Mouse (Mus musculus): ENCODE measurements at regions not wholly inside any gene's neighbourhood (a gene's known extent, or its start where the extent isn't known, plus 50 kb on each side); places are given as distances from the start of the nearest gene placed in this dataset.

DNA sequence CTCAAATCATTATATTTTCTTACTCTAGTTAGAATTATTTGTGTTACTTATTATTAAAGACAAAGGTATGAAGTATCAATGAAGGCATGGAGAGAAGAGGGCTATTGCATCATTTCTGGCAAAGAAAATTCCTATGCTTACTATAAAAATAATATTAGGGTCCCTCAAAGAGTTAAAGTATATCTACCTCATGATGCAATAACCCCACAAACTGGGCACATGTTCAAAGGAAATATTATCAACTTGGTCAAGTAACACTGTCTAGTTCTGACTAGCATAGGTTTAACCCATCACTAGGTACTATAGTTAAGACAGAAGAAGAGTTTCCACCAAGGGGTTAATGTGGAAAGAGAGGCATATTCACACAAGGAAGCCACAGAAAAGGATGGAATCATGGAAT, 336.9 kb downstream of the Adcyap1 start:
- no peak for DNase-seq (ENCODE audit: extremely low spot score in 1 of 2, low spot score in 2 of 2)
- Histone ChIP-seq H3K4me3 (no peak overlapping the region), H3K27ac (no peak overlapping the region)
- intact Hi-C loops (cut with DNase I), result no loop called here
- no peak for TF ChIP-seq CTCF (IDR thresholded peaks at IDR 0.05)

GRCm38 (mm10) chr17:93541795-93542194, 343.0 kb downstream of the Adcyap1 start:
- no peak overlapping the region for H3K4me3 ChIP-seq
- DNase-seq (ENCODE audit: extremely low spot score in 1 of 2, low spot score in 2 of 2), result no peak
- TF ChIP-seq CTCF (IDR thresholded peaks at IDR 0.05), result no peak
- intact Hi-C loops (cut with DNase I), result no loop called here
- H3K27ac ChIP-seq, result no peak overlapping the region

- H3K27ac ChIP-seq, result no peak overlapping the region
- intact Hi-C loops (cut with DNase I), result no loop called here
- no peak overlapping the region for H3K4me3 ChIP-seq
- no peak for DNase-seq (ENCODE audit: extremely low spot score in 1 of 2, low spot score in 2 of 2)
- TF ChIP-seq CTCF (IDR thresholded peaks at IDR 0.05), result no peak
These were observed 351.5 kb downstream of the Adcyap1 start for GRCm38 (mm10) chr17:93550339-93550738.

DNA sequence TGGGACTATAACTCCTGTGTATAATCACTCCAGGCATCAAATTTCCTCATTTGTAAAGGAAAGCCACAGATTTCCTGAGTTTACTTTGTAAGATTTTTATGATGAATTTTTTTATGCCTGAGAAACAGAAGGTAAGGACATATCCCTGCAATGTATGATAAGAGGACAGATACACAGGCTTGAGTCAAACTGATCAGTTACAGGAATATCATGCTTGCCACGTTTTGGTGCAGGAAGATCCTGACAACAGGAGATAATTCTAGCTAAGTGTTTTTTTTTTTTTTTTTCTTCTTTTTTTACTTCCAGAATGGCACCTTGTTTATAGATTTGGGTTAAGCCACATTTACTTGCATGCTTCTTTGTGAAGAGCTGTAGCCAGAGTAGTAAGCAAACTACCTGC, 357.1 kb downstream of the Adcyap1 start:
- no peak overlapping the region for H3K4me3 ChIP-seq
- TF ChIP-seq CTCF (IDR thresholded peaks at IDR 0.05), result no peak
- intact Hi-C loops (cut with DNase I), result no loop called here
- H3K27ac ChIP-seq, result no peak overlapping the region
- no peak for DNase-seq (ENCODE audit: extremely low spot score in 1 of 2, low spot score in 2 of 2)

- Histone ChIP-seq H3K27ac (no peak overlapping the region), H3K4me3 (no peak overlapping the region)
- intact Hi-C loops (cut with DNase I), result no loop called here
- TF ChIP-seq CTCF (IDR thresholded peaks at IDR 0.05), result no peak
- no peak for DNase-seq (ENCODE audit: extremely low spot score in 1 of 2, low spot score in 2 of 2)
These were observed 364.5 kb downstream of the Adcyap1 start for GRCm38 (mm10) chr17:93563277-93563772.

DNA sequence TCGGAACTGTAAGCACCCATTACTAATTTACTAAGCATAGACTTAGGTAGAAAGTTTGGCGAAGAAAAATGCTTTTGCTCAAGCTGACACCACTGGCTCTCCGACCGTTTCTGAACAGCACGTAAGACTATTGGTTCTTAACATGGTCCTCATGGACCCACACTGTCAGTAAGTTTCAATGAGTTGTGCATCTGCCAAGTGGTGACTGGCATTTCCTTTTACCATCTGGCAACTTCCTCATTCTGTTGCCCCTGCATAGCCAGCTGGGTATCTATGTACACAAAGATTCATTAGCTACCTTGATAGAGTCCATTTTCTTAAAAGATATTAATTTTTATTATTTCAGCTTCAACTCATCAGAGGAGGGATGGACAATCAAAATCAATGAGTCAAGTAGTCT, 381.2 kb downstream of the Adcyap1 start:
- intact Hi-C loops (cut with DNase I), result no loop called here
- no peak for TF ChIP-seq CTCF (IDR thresholded peaks at IDR 0.05)

DNA sequence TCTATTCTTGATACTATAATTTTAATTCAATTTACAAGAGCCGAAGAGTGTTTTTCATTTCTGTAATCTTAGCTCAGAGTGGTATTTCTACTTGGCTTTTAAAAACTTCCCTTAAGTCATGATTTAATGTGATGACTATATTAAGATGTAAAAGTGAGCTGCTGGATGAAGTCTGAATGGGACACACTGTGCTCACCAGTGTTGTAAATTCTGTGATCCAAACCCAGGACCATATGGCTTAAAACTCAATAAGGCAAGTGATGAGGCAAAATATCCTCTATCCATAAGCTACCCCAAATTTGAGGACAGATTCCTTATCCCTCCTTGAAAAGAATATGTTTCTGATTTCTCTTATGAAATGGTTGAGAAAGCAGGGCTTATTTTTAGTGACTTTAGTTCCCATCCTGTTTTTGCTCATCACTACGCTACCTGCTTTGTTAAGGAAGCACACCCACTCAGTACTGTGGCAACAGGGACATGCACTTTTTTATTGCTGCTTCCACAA, 399.4 kb downstream of the Adcyap1 start:
- no peak overlapping the region for H3K4me3 ChIP-seq
- no peak overlapping the region for H3K27ac ChIP-seq
- no peak for DNase-seq (ENCODE audit: extremely low spot score in 1 of 2, low spot score in 2 of 2)
- intact Hi-C loops (cut with DNase I), result loop anchor here (10.0 kb wide), 1 partner anchor 393 kb away; no protein-coding TSS in a partner anchor
- no peak for TF ChIP-seq CTCF (IDR thresholded peaks at IDR 0.05)

More for the DNA sequence above, 381.2 kb downstream of the Adcyap1 start:
- H3K4me3 ChIP-seq, result no peak overlapping the region
- H3K27ac ChIP-seq, result no peak overlapping the region
- no peak for DNase-seq (ENCODE audit: extremely low spot score in 1 of 2, low spot score in 2 of 2)

DNA sequence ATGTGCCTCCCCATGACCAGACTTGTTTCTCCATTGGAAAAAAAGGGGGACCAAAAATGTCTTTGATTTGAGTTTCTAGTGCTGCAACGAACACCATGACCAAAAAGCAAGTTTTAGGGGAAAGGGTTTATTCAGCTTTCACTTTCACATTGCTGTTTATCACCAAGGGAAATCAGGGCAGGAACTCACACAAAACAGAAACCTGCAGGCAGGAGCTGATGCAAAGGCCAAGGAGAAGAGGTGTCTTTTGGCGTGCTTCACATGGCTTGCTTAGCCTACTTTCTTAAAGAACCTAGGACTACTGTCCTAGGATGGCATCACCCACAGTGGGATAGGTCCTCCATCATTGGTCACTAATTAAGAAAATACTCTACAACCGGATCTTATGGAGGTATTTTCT, 401.4 kb downstream of the Adcyap1 start:
- H3K4me3 ChIP-seq, result no peak overlapping the region
- TF ChIP-seq CTCF (IDR thresholded peaks at IDR 0.05), result no peak
- no peak overlapping the region for H3K27ac ChIP-seq
- no peak for DNase-seq (ENCODE audit: extremely low spot score in 1 of 2, low spot score in 2 of 2)
- intact Hi-C loops (cut with DNase I), result no loop called here

GRCm38 (mm10) chr17:93609261-93609660, 410.4 kb downstream of the Adcyap1 start:
- intact Hi-C loops (cut with DNase I), result no loop called here
- TF ChIP-seq CTCF (IDR thresholded peaks at IDR 0.05), result no peak
- DNase-seq (ENCODE audit: extremely low spot score in 1 of 2, low spot score in 2 of 2), result no peak

DNA sequence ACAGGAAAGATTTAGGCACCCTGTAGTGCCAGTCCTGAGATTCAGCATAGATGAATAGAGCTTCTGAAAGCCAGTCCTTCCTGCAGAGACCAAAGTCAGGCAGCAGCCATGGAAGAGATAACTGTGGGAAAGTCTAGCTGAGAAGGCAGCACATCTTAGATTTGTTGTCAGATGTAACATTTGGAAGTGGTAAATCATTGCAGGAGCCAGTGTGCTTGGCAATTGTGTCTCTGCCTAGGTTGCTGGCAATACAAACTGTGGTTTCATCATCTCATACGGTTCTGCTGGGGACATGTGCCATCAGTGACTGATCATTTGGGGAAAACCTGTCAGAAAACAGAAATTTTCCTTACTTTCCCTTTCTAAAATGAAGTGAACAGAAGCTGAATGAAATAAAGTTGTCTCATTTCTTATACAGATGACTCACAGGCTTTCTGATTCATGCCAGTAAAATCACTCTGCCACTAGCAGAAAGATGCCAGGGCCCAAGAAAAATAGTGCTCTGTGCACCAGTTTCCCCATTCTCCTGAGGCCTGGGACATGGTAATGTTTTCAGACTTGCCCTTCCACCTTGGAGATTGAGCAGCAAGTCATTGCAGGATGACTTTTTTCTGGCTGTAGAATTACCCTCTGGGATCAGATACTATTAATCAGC, 411.3 kb downstream of the Adcyap1 start:
- no peak for TF ChIP-seq CTCF (IDR thresholded peaks at IDR 0.05)
- peak in 1 of 2 experiments; percentile 10 for DNase-seq (ENCODE audit: extremely low spot score in 1 of 2, low spot score in 2 of 2)
- intact Hi-C loops (cut with DNase I), result no loop called here
- Histone ChIP-seq H3K4me3 (no peak overlapping the region), H3K27ac (no peak overlapping the region)

More at GRCm38 (mm10) chr17:93609261-93609660, 410.4 kb downstream of the Adcyap1 start:
- Histone ChIP-seq H3K4me3 (no peak overlapping the region), H3K27ac (no peak overlapping the region)
